Mouse (Mus musculus) gastrocnemius, adult 2 months (tissue): ENCODE measurements around the gene Bach2. TPM values are rescaled to one million over a fixed set of nuclear protein-coding genes. Genes with fewer than 3 reads are reported as not detected.

Experiments
- DNase-seq: peaks from one replicate; pipeline ENCODE4 v3.0.0; 2022
- H3K27ac ChIP-seq: fragments of 200-600 bp; 2 replicates; pipeline ENCODE4 v1.8.1; 2022; ENCODE audit warnings: mild to moderate bottlenecking
- H3K4me3 ChIP-seq: fragments of 200-600 bp; 2 replicates; pipeline ENCODE4 v1.8.1; 2022; ENCODE audit warnings: mild to moderate bottlenecking, moderate library complexity
- CTCF ChIP-seq: fragments of 200-600 bp; IDR thresholded peaks from 2 replicates; pipeline ENCODE4 v1.8.1; 2022; ENCODE audit warnings: antibody characterized with exemption, mild to moderate bottlenecking, moderate library complexity
- intact Hi-C: fragments of 180-260 bp; cut with DNase I; formaldehyde crosslinking; loops from one replicate; pipeline ENCODE4 v1.15.1; 2025
- total RNA-seq, 2 experiments: library from RNA; stranded (reverse); gene quantifications; 2 replicates each; pipeline ENCODE4 v1.2.3; 2021

The Bach2 gene
- total RNA-seq, 2 experiments from 2014 or later, result 2.3 to 4.3 TPM

DNA sequence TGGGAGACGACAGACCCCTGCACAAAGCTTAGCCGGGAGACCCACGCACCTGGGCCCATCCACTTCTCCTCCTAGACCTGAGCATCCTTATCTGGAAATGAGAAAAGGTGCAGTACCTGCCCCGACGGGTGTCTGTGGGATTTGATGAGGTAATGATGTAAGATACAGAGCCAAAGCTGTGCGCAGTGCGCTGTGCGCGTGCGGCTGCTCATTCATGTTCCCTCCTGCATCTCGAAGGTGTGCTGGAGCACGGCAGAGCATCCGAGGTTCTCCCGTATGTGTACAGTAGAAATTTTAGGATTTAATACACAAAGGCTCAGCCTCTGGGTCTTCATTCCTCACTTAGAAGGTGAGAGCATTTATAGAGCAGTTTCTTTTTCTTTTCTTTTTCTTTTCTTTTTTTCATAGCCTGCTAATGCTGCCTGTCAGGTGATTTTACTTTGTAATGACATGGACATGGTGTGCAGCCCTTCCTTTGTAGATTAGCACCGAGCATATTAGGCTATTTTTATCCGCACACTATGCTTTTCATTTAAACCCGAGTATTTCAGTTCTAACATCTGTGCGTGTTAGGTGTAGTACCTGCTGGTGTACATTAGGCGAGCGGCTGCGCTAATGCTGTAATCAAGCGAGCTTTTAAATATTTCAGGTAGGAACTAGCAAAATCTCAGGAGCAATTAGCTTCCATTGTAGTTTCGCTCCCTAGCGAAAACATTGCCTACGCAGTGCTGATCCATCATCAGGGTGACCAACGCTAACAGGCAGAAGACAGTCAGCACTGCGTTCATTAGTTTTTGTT is 188.4 kb downstream of the Bach2 start:
- no peak overlapping the region for H3K4me3 ChIP-seq
- no peak overlapping the region for H3K27ac ChIP-seq
- no peak for DNase-seq
- intact Hi-C loops, result no loop called here
- no peak for TF ChIP-seq CTCF

DNA sequence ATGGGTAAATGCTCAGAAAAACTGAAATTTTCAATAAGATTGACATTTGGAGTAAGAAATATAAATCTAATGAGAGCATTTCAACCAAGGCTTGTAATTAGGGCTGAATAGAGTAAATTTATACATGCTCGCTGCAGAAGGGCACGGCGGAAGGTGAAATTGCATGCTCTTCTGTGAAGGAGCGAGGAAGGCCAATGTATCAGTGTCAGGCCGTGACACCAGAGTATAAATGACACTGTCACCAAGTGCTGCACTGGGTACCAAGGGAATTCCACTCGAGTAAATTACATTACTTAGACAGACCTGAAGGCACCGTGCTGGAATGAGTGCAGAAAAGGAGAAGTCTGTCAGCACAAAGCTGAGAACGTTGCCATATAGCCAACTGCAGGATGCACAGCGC is 190.1 kb downstream of the Bach2 start:
- Histone ChIP-seq H3K4me3 (no peak overlapping the region), H3K27ac (no peak overlapping the region)
- no peak for DNase-seq
- intact Hi-C loops, result no loop called here
- no peak for TF ChIP-seq CTCF

DNA sequence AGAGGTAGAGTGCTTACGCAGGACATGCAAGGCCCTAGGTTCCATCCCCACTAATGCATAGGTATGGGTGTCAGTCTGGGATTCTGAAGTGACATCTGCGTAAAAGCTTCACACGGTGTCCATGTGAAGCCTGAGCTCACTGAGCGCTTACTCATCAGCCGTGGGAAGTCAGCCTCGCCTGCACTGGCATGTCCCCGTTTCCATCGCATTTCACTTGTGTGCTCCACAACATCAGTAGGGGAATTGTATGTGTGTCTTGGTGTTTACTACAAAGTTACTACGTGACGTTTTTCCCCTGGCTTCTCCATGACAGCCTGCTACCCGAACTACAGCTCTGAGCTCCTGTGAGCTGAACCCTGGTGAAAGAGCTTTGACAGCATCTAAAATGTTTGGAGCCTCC is 191.5 kb downstream of the Bach2 start:
- Histone ChIP-seq H3K4me3 (no peak overlapping the region), H3K27ac (no peak overlapping the region)
- DNase-seq, result no peak
- no peak for TF ChIP-seq CTCF
- intact Hi-C loops, result no loop called here

DNA sequence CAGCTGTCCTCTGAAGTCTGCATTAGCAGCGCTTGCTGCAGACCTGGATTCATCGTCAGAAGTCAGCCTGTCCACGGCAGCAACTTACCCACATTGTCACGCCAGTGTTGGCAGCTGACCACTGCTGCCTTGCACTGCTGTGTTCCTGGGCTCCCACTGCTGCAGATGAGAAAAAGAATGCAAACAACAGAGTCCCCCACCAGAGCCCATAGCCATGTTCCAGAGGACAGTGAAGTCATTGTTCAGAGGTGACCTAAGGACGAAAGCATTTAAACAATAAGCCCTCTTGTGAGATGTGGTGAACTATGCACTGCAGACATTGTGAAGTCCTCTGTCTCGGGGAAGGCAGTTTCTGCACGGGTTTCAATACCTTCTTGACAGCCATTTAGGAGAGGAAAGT is 192.4 kb downstream of the Bach2 start:
- Histone ChIP-seq H3K27ac (peak overlapping the region; percentile 28; the same call in 1 of the 2 replicates), H3K4me3 (peak overlapping the region; percentile 19; the same call in 1 of the 2 replicates)
- TF ChIP-seq CTCF, result no peak
- no peak for DNase-seq
- intact Hi-C loops, result no loop called here

DNA sequence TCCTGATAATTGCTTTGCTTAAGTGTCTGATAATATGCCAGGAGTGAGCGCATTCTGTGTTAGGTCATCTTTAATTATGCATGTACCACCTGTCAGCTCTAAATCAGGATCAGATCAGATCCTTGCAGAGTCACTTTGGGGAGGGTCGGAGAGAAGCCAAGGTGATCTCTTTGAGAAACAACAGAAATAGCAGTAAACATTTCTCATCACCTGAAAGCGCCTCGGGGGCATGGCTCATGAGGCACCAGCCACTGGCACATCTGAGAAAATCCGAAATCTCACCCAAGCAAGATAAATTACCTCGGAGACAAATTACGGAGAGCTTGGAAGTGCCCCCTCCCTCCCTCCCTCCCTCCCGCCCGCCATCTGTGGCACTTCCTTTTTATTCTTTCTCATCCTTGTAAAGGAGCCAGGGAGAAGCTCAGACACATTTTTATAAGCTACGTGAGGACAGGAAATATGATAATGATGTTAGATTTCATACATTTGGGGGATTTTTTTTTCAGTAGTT is 193.7 kb downstream of the Bach2 start:
- intact Hi-C loops, result no loop called here
- DNase-seq, result no peak
- no peak for TF ChIP-seq CTCF
- Histone ChIP-seq H3K4me3 (peak overlapping the region; percentile 66), H3K27ac (peak overlapping the region; percentile 40; the same call in 1 of the 2 replicates)

DNA sequence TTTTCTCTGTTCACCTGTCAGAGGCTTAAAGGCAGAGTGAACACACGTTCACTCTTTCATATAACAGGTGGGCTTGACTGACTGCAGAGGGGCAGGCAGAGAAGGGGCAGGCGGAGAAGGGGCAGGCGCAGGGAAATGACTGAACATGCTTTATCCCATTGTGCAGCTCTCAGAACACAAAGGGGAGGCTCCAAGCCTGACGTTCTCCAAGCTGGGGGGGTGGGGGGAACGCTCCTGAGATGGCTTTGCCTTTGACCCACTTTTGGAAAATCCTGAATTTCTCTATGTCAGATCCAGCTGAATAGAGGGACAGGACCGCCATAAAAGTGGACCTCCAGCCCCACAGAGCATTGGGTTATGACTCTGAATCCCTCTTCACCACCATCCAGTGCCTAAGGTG is 194.3 kb downstream of the Bach2 start:
- H3K27ac ChIP-seq, result no peak overlapping the region
- TF ChIP-seq CTCF, result no peak
- DNase-seq, result no peak
- intact Hi-C loops, result no loop called here
- no peak overlapping the region for H3K4me3 ChIP-seq

DNA sequence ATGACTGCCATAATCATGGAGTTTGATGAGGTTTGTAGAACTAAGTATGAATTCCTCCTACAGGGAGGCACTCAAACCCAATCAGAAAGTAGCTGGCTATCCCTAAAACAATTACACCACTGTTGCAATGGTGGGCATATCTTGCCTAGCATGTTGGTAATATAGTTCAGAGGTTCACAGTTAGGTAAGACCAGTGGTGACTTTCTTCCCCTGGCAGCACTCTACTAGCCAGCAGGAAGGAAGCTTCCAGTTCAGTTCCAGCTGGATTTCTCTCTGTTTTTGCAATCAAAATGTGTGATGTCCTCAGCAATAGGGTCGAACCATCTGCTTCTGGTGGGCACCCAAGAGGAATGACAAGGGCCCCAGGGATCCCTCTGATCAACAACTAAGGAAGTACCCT is 196.0 kb downstream of the Bach2 start:
- no peak for TF ChIP-seq CTCF
- intact Hi-C loops, result no loop called here
- no peak overlapping the region for H3K27ac ChIP-seq

DNA sequence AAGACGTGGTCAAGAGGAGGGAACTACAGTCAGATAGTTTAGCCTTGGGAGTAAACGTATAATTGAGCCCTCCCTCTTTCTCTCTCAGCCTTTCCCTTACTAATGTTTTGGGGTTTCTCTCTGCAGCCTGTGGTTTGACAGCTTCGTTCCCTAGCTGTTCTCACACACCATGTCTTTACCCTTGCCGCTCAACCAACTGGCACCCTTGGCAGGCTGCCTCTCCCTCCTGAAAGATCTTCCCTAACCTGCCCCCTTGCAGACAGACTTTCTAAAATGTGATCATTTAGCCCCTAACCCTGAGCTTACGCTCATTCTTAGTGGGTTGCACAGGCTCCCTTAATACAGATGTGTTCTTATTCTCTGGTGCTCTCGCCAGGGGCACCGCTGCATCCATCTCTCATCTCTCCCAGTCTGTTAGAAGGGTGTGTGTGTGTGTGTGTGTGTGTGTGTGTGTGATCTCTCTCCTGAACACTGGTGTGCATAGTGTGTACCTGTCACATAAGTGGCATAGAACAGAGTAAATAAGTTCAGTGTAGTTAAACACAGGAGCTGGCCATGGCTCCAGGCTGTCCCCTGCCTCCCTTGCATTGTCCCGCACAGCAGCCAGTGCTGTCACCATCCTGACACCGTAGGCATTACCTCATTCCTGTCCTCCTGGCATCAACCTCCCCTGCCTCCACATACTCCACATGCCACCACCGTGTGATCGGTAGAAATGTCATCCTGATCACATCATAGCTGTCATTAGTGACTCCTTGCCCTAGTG is 201.6 kb downstream of the Bach2 start:
- intact Hi-C loops, result no loop called here

More for the DNA sequence above, 196.0 kb downstream of the Bach2 start:
- H3K4me3 ChIP-seq, result no peak overlapping the region
- no peak for DNase-seq

DNA sequence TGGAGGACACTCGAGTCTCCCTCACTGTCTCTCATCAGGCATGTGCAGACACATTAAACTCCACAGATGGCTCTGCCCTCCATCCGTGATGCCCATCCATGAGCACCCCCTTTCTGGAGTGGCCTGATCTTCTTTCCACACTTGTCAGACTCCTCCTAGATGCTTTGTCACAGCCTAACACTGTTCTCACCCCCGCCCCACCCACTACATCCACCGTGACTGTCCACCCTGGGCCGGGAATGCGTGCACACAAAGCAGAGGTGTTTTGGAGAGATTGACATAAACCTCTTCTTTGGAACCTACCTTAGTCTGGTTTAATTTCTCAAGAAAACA is 202.1 kb downstream of the Bach2 start:
- H3K27ac ChIP-seq, result no peak overlapping the region
- no peak for TF ChIP-seq CTCF
- H3K4me3 ChIP-seq, result no peak overlapping the region
- no peak for DNase-seq
- intact Hi-C loops, result no loop called here

More for the DNA sequence above, 201.6 kb downstream of the Bach2 start:
- H3K27ac ChIP-seq, result no peak overlapping the region
- no peak overlapping the region for H3K4me3 ChIP-seq
- no peak for DNase-seq
- no peak for TF ChIP-seq CTCF

DNA sequence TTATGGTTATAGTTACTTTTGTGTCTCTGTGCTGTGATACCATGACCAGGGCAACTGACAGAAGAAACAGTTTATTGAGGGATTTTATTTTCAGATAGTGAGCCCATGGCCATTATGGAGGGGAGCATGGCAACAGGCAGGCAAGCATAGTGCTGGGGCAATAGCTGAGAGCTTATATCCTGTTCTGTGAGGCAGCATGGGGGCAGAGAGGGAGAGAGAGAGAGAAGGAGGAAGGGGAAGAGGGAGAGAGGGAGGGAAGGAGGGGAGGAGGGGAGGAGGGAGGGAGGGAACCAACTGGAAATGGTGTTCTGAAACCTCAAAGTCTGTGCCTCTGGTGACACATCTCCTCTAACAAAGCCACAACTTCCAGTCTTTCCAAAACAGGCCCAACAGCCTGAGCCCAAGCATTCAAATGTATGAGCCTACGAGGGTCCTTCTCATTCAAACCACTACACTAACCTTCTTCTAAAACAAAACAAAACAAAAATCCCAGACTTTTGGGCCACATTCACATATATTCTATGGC is 206.1 kb downstream of the Bach2 start:
- intact Hi-C loops, result no loop called here
- no peak for TF ChIP-seq CTCF
- Histone ChIP-seq H3K4me3 (no peak overlapping the region), H3K27ac (no peak overlapping the region)
- DNase-seq, result no peak

DNA sequence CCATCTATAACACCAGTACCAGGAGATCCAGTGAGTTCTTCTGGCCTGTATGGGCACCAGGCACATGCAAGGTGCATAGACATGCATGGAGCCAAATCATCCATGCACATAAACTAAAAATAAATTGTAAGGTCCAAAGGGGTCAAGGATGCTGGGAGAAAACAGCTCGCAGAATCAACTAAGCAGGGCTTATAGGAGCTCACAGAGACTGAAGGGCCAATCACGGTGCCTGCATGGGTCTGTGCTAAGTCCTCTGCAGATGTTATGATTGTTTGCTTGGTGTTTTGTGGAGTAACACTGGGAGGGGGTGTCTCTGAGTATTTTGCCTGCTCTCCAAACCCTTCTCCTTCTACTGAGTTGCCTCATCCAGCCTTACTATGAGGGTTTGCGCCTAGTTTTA is 209.2 kb downstream of the Bach2 start:
- intact Hi-C loops, result no loop called here
- Histone ChIP-seq H3K27ac (no peak overlapping the region), H3K4me3 (no peak overlapping the region)
- TF ChIP-seq CTCF, result no peak
- no peak for DNase-seq

DNA sequence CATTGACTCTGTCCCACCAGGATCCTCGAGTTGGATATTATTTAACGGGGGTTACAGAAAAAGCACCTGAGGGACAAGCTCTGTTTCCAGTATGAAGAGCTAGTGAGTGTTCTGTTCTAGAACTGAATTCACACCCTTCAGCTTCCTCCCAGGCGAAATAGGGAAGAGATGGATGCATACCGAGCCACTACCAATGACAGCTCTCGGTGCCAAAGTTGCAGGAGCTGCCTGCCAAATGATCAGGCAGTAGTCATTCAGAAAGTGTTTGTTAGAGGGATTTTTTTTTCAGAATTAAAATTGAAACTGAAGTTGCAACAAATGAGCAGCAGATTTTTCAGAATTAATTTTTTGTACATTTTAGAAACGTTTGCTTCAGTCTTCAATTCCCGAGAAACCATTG is 223.4 kb downstream of the Bach2 start:
- intact Hi-C loops, result no loop called here
- Histone ChIP-seq H3K4me3 (no peak overlapping the region), H3K27ac (no peak overlapping the region)
- TF ChIP-seq CTCF, result no peak
- DNase-seq, result no peak

DNA sequence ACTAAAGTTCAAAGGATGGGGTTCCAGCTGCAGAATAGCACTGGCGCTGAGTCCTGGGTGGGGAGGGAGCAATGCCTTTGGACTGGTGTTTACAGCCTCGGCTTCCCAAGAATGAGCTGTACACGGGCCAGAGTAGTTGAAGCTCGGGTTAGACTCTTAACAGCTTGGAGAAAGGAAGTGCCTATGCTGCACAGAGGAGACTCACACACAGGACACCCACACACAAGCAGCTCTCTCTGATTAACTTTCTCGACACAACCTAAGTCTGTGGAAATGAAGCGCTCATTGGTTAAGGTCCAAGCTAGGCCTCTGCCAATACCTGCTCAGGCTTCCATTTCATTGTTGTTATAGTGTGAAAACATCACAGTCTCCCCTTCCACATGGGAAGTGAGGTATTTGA is 224.5 kb downstream of the Bach2 start:
- no peak for DNase-seq
- no peak for TF ChIP-seq CTCF
- no peak overlapping the region for H3K27ac ChIP-seq
- intact Hi-C loops, result no loop called here
- no peak overlapping the region for H3K4me3 ChIP-seq
